Mouse (Mus musculus) liver, adult 2 months (tissue): Measurements from ENCODE around the gene Pla2g4e. TPM values are rescaled to one million over a fixed set of nuclear protein-coding genes. Genes with fewer than 3 reads are reported as not detected.
A peak's percentile ranks its signal among the peaks of the same experiment; 100 is the strongest.

Experiments
- DNase-seq: peaks from one replicate; pipeline ENCODE4 v3.0.0-alpha.2; 2011; ENCODE audit warnings: low read depth, low spot score; ENCODE audit errors: extremely low read depth
- H3K27ac ChIP-seq: fragments of 200-500 bp; replicated peaks from 2 replicates; pipeline ENCODE4 v1.5.1; 2012; ENCODE audit warnings: low read depth, mild to moderate bottlenecking, control low read depth, inconsistent platforms, low read length; ENCODE audit not compliant: insufficient read depth
- H3K27me3 ChIP-seq: fragments of 200-500 bp; 2 replicates; pipeline ENCODE4 v1.6.1; 2012; ENCODE audit warnings: mild to moderate bottlenecking, moderate library complexity, low read length, inconsistent platforms; ENCODE audit not compliant: control insufficient read depth, insufficient read depth
- H3K36me3 ChIP-seq: fragments of 200-500 bp; 2 replicates; pipeline ENCODE4 v1.6.1; 2012; ENCODE audit warnings: low read length, inconsistent platforms; ENCODE audit not compliant: control insufficient read depth, insufficient read depth
- H3K4me1 ChIP-seq: fragments of 200-500 bp; 2 replicates; pipeline ENCODE4 v1.6.1; 2011; ENCODE audit warnings: low read length; ENCODE audit not compliant: control insufficient read depth, insufficient read depth
- H3K4me3 ChIP-seq: fragments of 200-500 bp; 2 replicates; pipeline ENCODE4 v1.5.1; 2011; ENCODE audit warnings: low read depth, mild to moderate bottlenecking, control low read depth, low read length, moderate library complexity; ENCODE audit not compliant: insufficient read depth
- H3K79me2 ChIP-seq: fragments of 200-500 bp; 2 replicates; pipeline ENCODE4 v1.6.1; 2012; ENCODE audit warnings: inconsistent platforms, mild to moderate bottlenecking, low read length, moderate library complexity; ENCODE audit not compliant: control insufficient read depth, insufficient read depth
- H3K9ac ChIP-seq: fragments of 200-500 bp; 2 replicates; pipeline ENCODE4 v1.6.1; 2012; ENCODE audit warnings: low read depth, mild to moderate bottlenecking, control low read depth, inconsistent platforms, low read length
- CTCF ChIP-seq: fragments of 200-500 bp; IDR thresholded peaks from 2 replicates; pipeline ENCODE4 v1.5.1; 2011; ENCODE audit warnings: low read depth, low read length, control low read depth
- POLR2A ChIP-seq: fragments of 200-500 bp; IDR thresholded peaks from 2 replicates; pipeline ENCODE4 v1.6.1; 2011; ENCODE audit warnings: low read length, control low read depth; ENCODE audit not compliant: insufficient read depth; ENCODE audit errors: extremely low read depth
- WGBS: fragments of 180-500 bp; shearing (Covaris S2); methylation state at CpG from one replicate; pipeline ENCODE4 v1.1.7; 2018; 5-methylcytosine and 5-hydroxymethylcytosine counted together
- polyA plus RNA-seq: library from polyadenylated mRNA; depleted of rRNA; stranded (reverse); fragments of >200 nt; gene quantifications from 2 replicates; pipeline ENCODE4 v1.2.3, GENCODE M21; 2012
- total RNA-seq: library from RNA; depleted of rRNA; stranded (reverse); fragments of >200 nt; gene quantifications from 2 replicates; pipeline ENCODE4 v1.2.3, GENCODE M21; 2014

Gene Pla2g4e
- total and polyA plus RNA-seq, 2 experiments, result not detected

- no peak for DNase-seq
- Histone ChIP-seq H3K79me2 (no peaks in the 10 kb centered on the region), H3K27ac (no peak overlapping the region), H3K9ac (no peak overlapping the region), H3K4me3 (no peak overlapping the region), H3K27me3 (no peaks in the 10 kb centered on the region), H3K4me1 (no peaks in the 10 kb centered on the region), H3K36me3 (no peaks in the 10 kb centered on the region)
- no peak for TF ChIP-seq POLR2A
- TF ChIP-seq CTCF, result no peak
- WGBS, result 75% methylated on average over 6 of the region's 6 CpGs
These were observed 38.1 kb downstream of the Pla2g4e start for GRCm38 (mm10) chr2:120207028-120207427.

- H3K79me2 ChIP-seq, result no peaks in the 10 kb centered on the region
- no peaks in the 10 kb centered on the region for H3K4me1 ChIP-seq
- TF ChIP-seq POLR2A, result no peak
- no peak for TF ChIP-seq CTCF
- no peak overlapping the region for H3K4me3 ChIP-seq
- no peak overlapping the region for H3K27ac ChIP-seq
- DNase-seq, result no peak
- H3K36me3 ChIP-seq, result no peaks in the 10 kb centered on the region
- 62% methylated on average over 3 of the region's 3 CpGs for WGBS
- no peak overlapping the region for H3K9ac ChIP-seq
- H3K27me3 ChIP-seq, result no peaks in the 10 kb centered on the region
These were observed 41.4 kb downstream of the Pla2g4e start for GRCm38 (mm10) chr2:120203742-120204141.

DNA sequence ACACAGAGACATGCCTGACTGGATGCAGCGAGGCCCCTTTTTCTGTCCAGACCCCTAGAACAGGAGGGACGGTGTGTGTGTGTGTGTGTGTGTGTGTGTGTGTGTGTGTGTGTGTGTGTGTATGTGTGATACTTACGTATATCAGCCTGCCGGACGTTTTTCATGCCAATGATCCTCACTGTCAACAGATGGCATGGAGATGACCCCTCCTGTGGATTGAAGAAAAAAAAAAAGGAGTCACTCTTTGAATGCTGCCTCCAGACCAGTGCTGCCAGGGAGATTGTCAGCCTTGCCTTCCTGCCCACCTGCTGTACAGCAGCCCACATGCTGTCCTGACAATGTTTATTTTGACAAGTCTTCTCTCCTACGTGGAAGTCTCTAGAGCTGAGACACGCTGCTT lies 45.1 kb downstream of the Pla2g4e start:
- whole genome bisulfite sequencing, result 76% methylated on average over 7 of the region's 7 CpGs
- Histone ChIP-seq H3K27me3 (no peaks in the 10 kb centered on the region), H3K79me2 (no peaks in the 10 kb centered on the region), H3K9ac (no peak overlapping the region), H3K36me3 (no peaks in the 10 kb centered on the region), H3K4me3 (no peak overlapping the region), H3K4me1 (no peaks in the 10 kb centered on the region), H3K27ac (no peak overlapping the region)
- no peak for DNase-seq
- TF ChIP-seq CTCF, result no peak
- TF ChIP-seq POLR2A, result no peak

- TF ChIP-seq CTCF (no peak), POLR2A (no peak)
- Histone ChIP-seq H3K4me3 (no peak overlapping the region), H3K9ac (no peak overlapping the region), H3K79me2 (no peaks in the 10 kb centered on the region), H3K27ac (no peak overlapping the region), H3K4me1 (no peaks in the 10 kb centered on the region), H3K36me3 (no peaks in the 10 kb centered on the region), H3K27me3 (0 out of 2 replicates have a peak, but pooled peaks cover 2% of the 10 kb centered on the region)
- no peak for DNase-seq
- 81% methylated on average over 4 of the region's 4 CpGs for WGBS
These were observed 57.0 kb downstream of the Pla2g4e start for GRCm38 (mm10) chr2:120188174-120188573.

GRCm38 (mm10) chr2:120187583-120187982 lies 57.6 kb downstream of the Pla2g4e start:
- no peaks in the 10 kb centered on the region for H3K36me3 ChIP-seq
- TF ChIP-seq POLR2A (no peak), CTCF (no peak)
- H3K9ac ChIP-seq, result no peak overlapping the region
- no peak for DNase-seq
- H3K27me3 ChIP-seq, result 0 out of 2 replicates have a peak, but pooled peaks cover 2% of the 10 kb centered on the region
- H3K4me3 ChIP-seq, result no peak overlapping the region
- WGBS, result 94% methylated on average over 1 of the region's 1 CpGs
- no peaks in the 10 kb centered on the region for H3K79me2 ChIP-seq
- no peak overlapping the region for H3K27ac ChIP-seq
- no peaks in the 10 kb centered on the region for H3K4me1 ChIP-seq

DNA sequence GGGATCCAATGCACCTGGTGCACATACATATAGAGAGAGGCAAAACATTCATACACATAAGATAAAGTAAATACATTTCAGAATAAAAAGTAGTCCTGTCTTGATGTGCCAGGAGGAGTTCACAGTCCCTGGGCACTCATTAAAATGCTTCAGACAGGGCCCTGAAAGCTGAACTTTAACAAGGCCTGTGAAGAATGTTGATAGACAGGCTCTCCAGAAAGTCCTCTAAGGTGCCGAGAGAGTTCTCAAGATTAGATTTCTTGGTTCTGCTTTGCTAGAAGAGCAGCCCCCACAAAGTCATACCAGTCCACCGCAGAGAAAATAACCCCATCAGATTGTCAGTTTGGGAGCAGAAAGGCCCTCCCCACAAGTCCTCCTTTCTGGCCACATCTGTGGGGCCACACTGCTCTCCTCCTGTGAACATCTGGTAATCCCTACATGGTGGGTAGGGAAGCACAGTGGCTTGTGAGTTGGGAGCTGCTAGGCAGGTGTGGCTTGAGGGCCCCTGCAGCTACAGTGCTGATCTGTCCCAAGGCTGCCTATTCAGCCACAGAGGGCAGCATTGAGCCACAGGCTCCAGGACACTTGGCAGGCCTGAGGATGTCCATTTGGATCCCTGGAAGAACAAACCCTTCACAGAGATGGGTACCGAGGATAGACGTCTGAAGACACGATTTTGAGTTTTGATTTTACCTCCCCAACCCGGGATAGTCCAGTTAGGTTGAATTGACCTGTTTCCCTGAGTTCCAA lies 59.4 kb downstream of the Pla2g4e start:
- 66% methylated on average over 6 of the region's 6 CpGs for WGBS

More for the DNA sequence above, 59.4 kb downstream of the Pla2g4e start:
- Histone ChIP-seq H3K9ac (no peak overlapping the region), H3K36me3 (no peaks in the 10 kb centered on the region), H3K4me1 (no peaks in the 10 kb centered on the region), H3K79me2 (no peaks in the 10 kb centered on the region), H3K4me3 (no peak overlapping the region), H3K27ac (no peak overlapping the region), H3K27me3 (no peaks in the 10 kb centered on the region)
- DNase-seq, result peak; percentile 3
- no peak for TF ChIP-seq POLR2A
- TF ChIP-seq CTCF, result peak; percentile 54
